Mouse (Mus musculus) stomach, embryonic 15.5 days (tissue): ENCODE data around the gene Dtd1. TPM values are rescaled to one million over a fixed set of nuclear protein-coding genes. Genes with fewer than 3 reads are reported as not detected.

Experiments
- ATAC-seq: fragments of 200-750 bp; cut with Nextera tagmentation; 2 replicates; pipeline ENCODE4 v1.8.0; 2017; ENCODE audit warnings: low read depth, moderate number of reproducible peaks, moderate TSS enrichment; ENCODE audit not compliant: insufficient read depth, low FRiP score
- H3K27ac ChIP-seq: fragments of 300-500 bp; sonication (generic); 2 replicates; pipeline ENCODE4 v1.5.1; 2015; ENCODE audit warnings: mild to moderate bottlenecking, inconsistent platforms
- H3K27me3 ChIP-seq: fragments of 300-500 bp; sonication (generic); replicated peaks from 2 replicates; pipeline ENCODE4 v1.6.1; 2015; ENCODE audit warnings: inconsistent platforms
- H3K36me3 ChIP-seq: fragments of 300-500 bp; sonication (generic); 2 replicates; pipeline ENCODE4 v1.6.1; 2015; ENCODE audit warnings: inconsistent platforms
- H3K4me1 ChIP-seq: fragments of 300-500 bp; sonication (generic); 2 replicates; pipeline ENCODE4 v1.6.1; 2015; ENCODE audit warnings: inconsistent platforms
- H3K4me2 ChIP-seq: fragments of 300-500 bp; sonication (generic); 2 replicates; pipeline ENCODE4 v1.6.1; 2015; ENCODE audit warnings: mild to moderate bottlenecking, inconsistent platforms
- H3K4me3 ChIP-seq: fragments of 300-500 bp; sonication (generic); replicated peaks from 2 replicates; pipeline ENCODE4 v1.5.1; 2015; ENCODE audit warnings: inconsistent platforms
- H3K9ac ChIP-seq: fragments of 300-500 bp; sonication (generic); 2 replicates; pipeline ENCODE4 v1.6.1; 2015; ENCODE audit warnings: inconsistent platforms
- H3K9me3 ChIP-seq: fragments of 300-500 bp; sonication (generic); 2 replicates; pipeline ENCODE4 v1.6.1; 2016; ENCODE audit warnings: inconsistent platforms
- WGBS: fragments of 180-500 bp; shearing (Covaris S2); methylation state at CpG from one replicate; pipeline ENCODE4 v1.1.7; 2015; 5-methylcytosine and 5-hydroxymethylcytosine counted together
- polyA plus RNA-seq: library from polyadenylated mRNA; unstranded; fragments of >200 nt; fragmentation: Nextera tagmentation; extraction: Ambion mirVana; gene quantifications from 2 replicates; pipeline ENCODE4 v1.2.1, GENCODE M21; 2015

Gene Dtd1
- polyA plus RNA-seq, 1 experiment from 2014 or later = 39.6 TPM

DNA sequence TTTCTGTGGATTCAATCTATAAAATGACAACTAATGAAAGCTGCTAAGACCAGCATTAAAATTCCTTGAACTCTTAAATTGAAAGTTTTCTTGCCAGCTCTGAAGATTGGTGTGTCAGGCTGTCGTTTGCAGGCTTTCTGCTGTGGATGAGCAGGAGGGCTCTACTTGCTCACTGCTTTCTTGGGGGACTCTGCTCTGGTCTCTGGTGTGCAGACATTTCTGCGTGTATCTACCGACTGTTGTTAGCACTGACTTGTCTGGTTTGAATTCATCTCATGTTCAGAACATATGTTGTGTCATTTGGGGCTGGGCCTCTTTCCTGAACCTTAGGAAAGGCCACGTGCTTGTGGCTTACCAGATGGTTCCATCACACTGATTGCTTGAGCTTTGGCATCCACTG, 120.0 kb downstream of the Dtd1 start:
- Histone ChIP-seq H3K9me3 (no peaks in the 10 kb centered on the region), H3K4me3 (no peak overlapping the region), H3K36me3 (no peaks in the 10 kb centered on the region), H3K27ac (0 out of 2 replicates have a peak overlapping the region, but pooled peaks have one; percentile 72), H3K27me3 (no peaks in the 10 kb centered on the region), H3K4me2 (no peak overlapping the region), H3K9ac (no peak overlapping the region), H3K4me1 (0 out of 2 replicates have a peak, but pooled peaks cover 2% of the 10 kb centered on the region)
- WGBS = 67% methylated on average over 4 of the region's 4 CpGs
- no peak for ATAC-seq

- no peak for ATAC-seq
- Histone ChIP-seq H3K27ac (peak overlapping the region; percentile 72; the same call in 1 of the 2 replicates), H3K4me2 (no peak overlapping the region), H3K4me1 (0 out of 2 replicates have a peak, but pooled peaks cover 2% of the 10 kb centered on the region), H3K36me3 (no peaks in the 10 kb centered on the region), H3K27me3 (no peaks in the 10 kb centered on the region), H3K9ac (no peak overlapping the region), H3K4me3 (no peak overlapping the region), H3K9me3 (no peaks in the 10 kb centered on the region)
- 24% methylated on average over 5 of the region's 5 CpGs for WGBS
Measured at GRCm38 (mm10) chr2:144720407-144720959, 120.8 kb downstream of the Dtd1 start.

GRCm38 (mm10) chr2:144724679-144725078, 125.0 kb downstream of the Dtd1 start:
- Histone ChIP-seq H3K27ac (no peak overlapping the region), H3K4me2 (no peak overlapping the region), H3K36me3 (no peaks in the 10 kb centered on the region), H3K4me1 (0 out of 2 replicates have a peak, but pooled peaks cover 2% of the 10 kb centered on the region), H3K9ac (no peak overlapping the region), H3K27me3 (no peaks in the 10 kb centered on the region), H3K9me3 (no peaks in the 10 kb centered on the region), H3K4me3 (no peak overlapping the region)
- ATAC-seq = no peak
- WGBS = 94% methylated on average over 1 of the region's 1 CpGs

DNA sequence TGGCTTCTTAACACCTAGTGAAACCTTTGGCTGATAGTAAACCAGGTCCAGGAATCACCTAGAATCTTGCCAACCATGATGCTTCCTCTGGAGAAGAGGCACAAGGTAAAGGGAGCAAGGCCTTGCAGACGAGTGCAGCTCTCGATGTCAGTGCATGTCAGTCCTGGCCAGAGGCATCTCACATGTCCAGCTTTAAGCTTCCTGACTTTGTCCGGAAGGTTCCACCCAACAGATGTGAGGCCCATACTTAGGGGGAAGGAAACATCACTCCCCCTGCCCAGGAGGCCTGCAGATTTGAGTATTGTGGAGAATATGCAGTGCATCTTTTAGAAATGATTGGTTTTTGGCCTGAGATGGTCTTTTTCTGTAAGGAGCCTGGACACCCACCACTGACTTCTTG, 127.4 kb downstream of the Dtd1 start:
- Histone ChIP-seq H3K27ac (no peak overlapping the region), H3K9ac (no peak overlapping the region), H3K4me2 (no peak overlapping the region), H3K27me3 (no peaks in the 10 kb centered on the region), H3K9me3 (no peaks in the 10 kb centered on the region), H3K36me3 (no peaks in the 10 kb centered on the region), H3K4me3 (no peak overlapping the region), H3K4me1 (no peaks in the 10 kb centered on the region)
- no peak for ATAC-seq
- WGBS = 87% methylated on average over 3 of the region's 3 CpGs

DNA sequence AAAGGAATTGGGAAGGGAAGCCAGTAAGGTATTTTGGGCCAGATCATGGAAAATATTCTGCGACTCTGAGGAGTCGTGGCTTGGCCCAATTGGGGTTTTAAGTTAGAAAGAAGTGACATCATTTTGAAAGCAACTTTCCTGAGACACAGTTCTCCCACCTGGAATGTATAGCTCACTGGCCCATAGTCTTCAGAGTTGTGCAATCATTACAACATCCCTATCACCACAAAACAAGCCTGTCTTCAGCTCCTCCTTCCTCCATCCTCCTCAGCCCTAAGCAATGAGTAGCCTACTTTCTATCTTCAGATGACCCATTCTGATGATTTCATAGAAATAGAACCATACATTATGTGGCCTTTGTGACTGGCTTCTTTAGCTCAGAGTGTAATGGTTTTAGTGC, 130.1 kb downstream of the Dtd1 start:
- Histone ChIP-seq H3K36me3 (no peaks in the 10 kb centered on the region), H3K4me1 (no peaks in the 10 kb centered on the region), H3K4me3 (no peak overlapping the region), H3K9ac (no peak overlapping the region), H3K27me3 (no peaks in the 10 kb centered on the region), H3K27ac (no peak overlapping the region), H3K4me2 (no peak overlapping the region), H3K9me3 (no peaks in the 10 kb centered on the region)
- 95% methylated on average over 2 of the region's 2 CpGs for WGBS
- no peak for ATAC-seq

GRCm38 (mm10) chr2:144738161-144738560, 138.5 kb downstream of the Dtd1 start:
- WGBS = 63% methylated on average over 5 of the region's 5 CpGs
- Histone ChIP-seq H3K4me1 (0 out of 2 replicates have a peak, but pooled peaks cover 3% of the 10 kb centered on the region), H3K27ac (no peak overlapping the region), H3K9ac (no peak overlapping the region), H3K9me3 (no peaks in the 10 kb centered on the region), H3K27me3 (no peaks in the 10 kb centered on the region), H3K36me3 (no peaks in the 10 kb centered on the region), H3K4me3 (no peak overlapping the region), H3K4me2 (no peak overlapping the region)
- no peak for ATAC-seq

GRCm38 (mm10) chr2:144738576-144738975, 138.9 kb downstream of the Dtd1 start:
- Histone ChIP-seq H3K4me3 (no peak overlapping the region), H3K27ac (no peak overlapping the region), H3K27me3 (no peaks in the 10 kb centered on the region), H3K36me3 (no peaks in the 10 kb centered on the region), H3K9me3 (no peaks in the 10 kb centered on the region), H3K9ac (no peak overlapping the region), H3K4me2 (no peak overlapping the region), H3K4me1 (0 out of 2 replicates have a peak, but pooled peaks cover 3% of the 10 kb centered on the region)
- 75% methylated on average over 5 of the region's 5 CpGs for WGBS
- no peak for ATAC-seq

DNA sequence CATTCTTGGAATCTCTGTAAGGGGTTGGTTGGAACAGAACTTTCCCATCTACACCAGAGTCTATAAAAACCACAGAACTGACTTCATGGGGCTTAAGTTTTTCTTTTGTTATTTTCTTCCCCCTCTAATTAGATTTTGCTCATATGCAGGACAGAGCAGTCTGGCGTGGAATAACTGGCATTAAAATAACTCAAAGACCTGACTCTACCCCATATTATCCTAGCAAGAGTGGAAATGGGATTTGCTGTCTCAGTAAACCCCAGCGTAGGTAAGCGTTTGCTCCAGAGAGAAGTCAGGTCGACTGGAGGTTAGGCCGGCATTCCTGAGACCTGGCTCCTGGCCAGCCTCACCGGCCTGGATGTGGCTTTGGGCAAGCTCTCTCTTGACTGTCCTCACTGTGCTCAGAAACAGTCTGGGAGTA, 140.9 kb downstream of the Dtd1 start:
- H3K36me3 ChIP-seq = no peaks in the 10 kb centered on the region
- H3K4me1 ChIP-seq = 0 out of 2 replicates have a peak, but pooled peaks cover 3% of the 10 kb centered on the region
- no peak overlapping the region for H3K4me2 ChIP-seq
- WGBS = 37% methylated on average over 6 of the region's 6 CpGs
- ATAC-seq = no peak
- H3K27me3 ChIP-seq = no peaks in the 10 kb centered on the region
- H3K9ac ChIP-seq = no peak overlapping the region
- H3K27ac ChIP-seq = no peak overlapping the region
- H3K4me3 ChIP-seq = no peak overlapping the region
- H3K9me3 ChIP-seq = no peaks in the 10 kb centered on the region

DNA sequence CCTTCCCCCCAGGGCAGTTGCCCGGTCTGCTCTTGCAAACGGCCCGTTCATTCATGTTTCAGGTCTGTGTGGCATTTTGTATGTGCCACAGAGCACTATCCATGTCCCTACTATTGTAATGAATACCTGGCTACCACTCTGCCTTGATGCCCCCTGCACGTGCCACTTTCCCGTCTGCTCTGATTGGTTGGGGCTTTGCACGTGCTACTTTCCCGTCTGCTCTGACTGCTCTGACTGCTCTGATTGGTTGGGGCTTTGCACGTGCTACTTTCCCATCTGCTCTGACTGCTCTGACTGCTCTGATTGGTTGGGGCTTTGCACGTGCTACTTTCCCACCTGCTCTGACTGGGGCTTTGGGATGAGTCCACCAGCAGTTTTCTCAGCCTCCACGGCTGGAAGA, 142.3 kb downstream of the Dtd1 start:
- Histone ChIP-seq H3K27ac (no peak overlapping the region), H3K4me1 (0 out of 2 replicates have a peak, but pooled peaks cover 3% of the 10 kb centered on the region), H3K27me3 (no peaks in the 10 kb centered on the region), H3K9me3 (no peaks in the 10 kb centered on the region), H3K4me2 (no peak overlapping the region), H3K36me3 (no peaks in the 10 kb centered on the region), H3K4me3 (no peak overlapping the region), H3K9ac (no peak overlapping the region)
- no peak for ATAC-seq
- WGBS = 84% methylated on average over 10 of the region's 10 CpGs

GRCm38 (mm10) chr2:144743316-144743715, 143.6 kb downstream of the Dtd1 start:
- WGBS = 80% methylated on average over 5 of the region's 5 CpGs
- H3K27me3 ChIP-seq = no peaks in the 10 kb centered on the region
- no peaks in the 10 kb centered on the region for H3K9me3 ChIP-seq
- no peak overlapping the region for H3K9ac ChIP-seq
- no peak overlapping the region for H3K27ac ChIP-seq
- 0 out of 2 replicates have a peak, but pooled peaks cover 3% of the 10 kb centered on the region for H3K4me1 ChIP-seq
- no peak overlapping the region for H3K4me2 ChIP-seq
- ATAC-seq = no peak
- H3K36me3 ChIP-seq = no peaks in the 10 kb centered on the region
- no peak overlapping the region for H3K4me3 ChIP-seq

DNA sequence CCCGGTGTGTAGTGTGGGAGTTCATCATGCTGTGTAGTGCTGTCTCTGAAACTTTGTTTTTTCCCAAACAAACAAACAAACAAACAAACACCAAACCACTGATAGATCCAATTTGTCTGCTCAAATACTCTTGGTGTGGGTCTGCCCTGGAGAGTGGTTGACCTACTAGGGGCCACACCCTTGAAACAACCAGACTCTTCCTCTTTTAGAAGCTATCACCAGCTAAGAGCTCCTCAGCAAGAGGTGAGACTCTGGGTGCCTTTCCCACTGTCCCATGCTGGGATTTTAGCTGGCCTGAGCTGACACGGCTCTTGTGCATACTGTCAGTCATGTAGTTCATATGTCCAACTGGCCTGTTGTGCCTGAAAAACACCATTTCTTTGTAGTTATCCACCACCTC, 145.6 kb downstream of the Dtd1 start:
- Histone ChIP-seq H3K27me3 (no peaks in the 10 kb centered on the region), H3K4me1 (0 out of 2 replicates have a peak, but pooled peaks cover 3% of the 10 kb centered on the region), H3K9ac (no peak overlapping the region), H3K36me3 (no peaks in the 10 kb centered on the region), H3K9me3 (no peaks in the 10 kb centered on the region), H3K27ac (no peak overlapping the region), H3K4me3 (no peak overlapping the region), H3K4me2 (no peak overlapping the region)
- 91% methylated on average over 2 of the region's 2 CpGs for WGBS
- ATAC-seq = no peak

DNA sequence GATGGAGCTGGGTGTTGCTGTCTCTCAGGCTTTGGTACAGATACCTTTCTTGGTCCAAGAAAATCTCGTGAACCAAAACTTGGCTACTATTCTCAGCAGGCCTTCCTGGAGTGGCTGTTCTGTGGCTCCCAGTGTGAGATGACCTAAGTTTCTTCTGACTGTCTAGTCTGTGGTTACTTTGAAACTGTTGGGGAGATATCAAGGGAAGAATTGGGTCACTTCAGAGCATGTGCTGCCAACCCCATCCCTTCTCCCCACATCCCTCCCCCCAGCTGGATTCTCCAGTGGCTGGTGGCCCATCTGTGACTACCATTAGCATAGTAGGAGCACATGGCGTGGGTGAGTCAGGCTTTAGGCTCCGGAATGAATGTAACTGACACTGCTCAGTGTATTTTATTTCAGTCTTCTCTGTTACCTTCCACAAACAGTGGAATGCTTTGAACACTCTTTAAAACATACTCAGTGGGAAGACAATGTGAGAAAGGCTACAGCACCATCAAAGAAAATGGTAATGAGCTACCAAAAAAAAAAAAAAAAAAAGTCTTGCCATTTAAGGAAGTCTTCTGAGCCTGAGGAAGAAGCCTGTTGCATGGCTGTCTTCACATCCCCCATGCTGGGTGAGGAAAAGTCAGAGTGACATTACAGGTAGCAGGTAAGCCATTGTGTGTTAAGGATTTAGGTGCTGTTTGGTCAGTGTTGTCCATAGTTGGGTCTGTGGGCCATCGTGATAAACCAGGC, 146.5 kb downstream of the Dtd1 start:
- no peaks in the 10 kb centered on the region for H3K9me3 ChIP-seq
- ATAC-seq = no peak
- H3K9ac ChIP-seq = no peak overlapping the region
- H3K4me2 ChIP-seq = no peak overlapping the region
- no peak overlapping the region for H3K4me3 ChIP-seq
- no peak overlapping the region for H3K27ac ChIP-seq
- WGBS = 72% methylated on average over 4 of the region's 4 CpGs
- no peaks in the 10 kb centered on the region for H3K27me3 ChIP-seq
- H3K4me1 ChIP-seq = no peaks in the 10 kb centered on the region
- H3K36me3 ChIP-seq = no peaks in the 10 kb centered on the region
